Mouse (Mus musculus) midbrain, embryonic 15.5 days (tissue): ENCODE results near the gene Insrr. TPM values are rescaled to one million over a fixed set of nuclear protein-coding genes. Genes with fewer than 3 reads are reported as not detected.
"Not testable (repeated sequence)": the region's sequence is repeated elsewhere in the genome, so short reads cannot be mapped to it uniquely, and the experiment has no call there.

ENCODE experiments used
- ATAC-seq: fragments of 200-750 bp; cut with Nextera tagmentation; replicated peaks from 2 replicates; pipeline ENCODE4 v1.8.0; 2017; ENCODE audit warnings: moderate TSS enrichment
- H3K27ac ChIP-seq: fragments of 300-500 bp; sonication (generic); 2 replicates; pipeline ENCODE4 v1.5.1; 2015; ENCODE audit warnings: mild to moderate bottlenecking, inconsistent platforms
- H3K27me3 ChIP-seq: fragments of 300-500 bp; sonication (generic); replicated peaks from 2 replicates; pipeline ENCODE4 v1.6.1; 2015; ENCODE audit warnings: inconsistent platforms
- H3K36me3 ChIP-seq: fragments of 300-500 bp; sonication (generic); replicated peaks from 2 replicates; pipeline ENCODE4 v1.6.1; 2015; ENCODE audit warnings: inconsistent platforms
- H3K4me1 ChIP-seq: fragments of 300-500 bp; sonication (generic); 2 replicates; pipeline ENCODE4 v1.6.1; 2015; ENCODE audit warnings: inconsistent platforms
- H3K4me2 ChIP-seq: fragments of 300-500 bp; sonication (generic); 2 replicates; pipeline ENCODE4 v1.6.1; 2015; ENCODE audit warnings: inconsistent platforms, mild to moderate bottlenecking, moderate library complexity
- H3K4me3 ChIP-seq: fragments of 300-500 bp; sonication (generic); 2 replicates; pipeline ENCODE4 v1.5.1; 2015; ENCODE audit warnings: mild to moderate bottlenecking, inconsistent platforms
- H3K9ac ChIP-seq: fragments of 300-500 bp; sonication (generic); 2 replicates; pipeline ENCODE4 v1.6.1; 2015; ENCODE audit warnings: mild to moderate bottlenecking, inconsistent platforms
- H3K9me3 ChIP-seq: fragments of 300-500 bp; sonication (generic); 2 replicates; pipeline ENCODE4 v1.6.1; 2016; ENCODE audit warnings: inconsistent platforms
- WGBS: fragments of 180-500 bp; shearing (Covaris S2); methylation state at CpG from one replicate; pipeline ENCODE4 v1.1.7; 2015; ENCODE audit warnings: mixed read lengths; 5-methylcytosine and 5-hydroxymethylcytosine counted together
- polyA plus RNA-seq: library from polyadenylated mRNA; unstranded; fragments of >200 nt; fragmentation: Nextera tagmentation; extraction: Ambion mirVana; gene quantifications from 2 replicates; pipeline ENCODE4 v1.2.1, GENCODE M21; 2015

Insrr gene
- polyA plus RNA-seq, 1 experiment from 2014 or later, result 0.66 TPM

DNA sequence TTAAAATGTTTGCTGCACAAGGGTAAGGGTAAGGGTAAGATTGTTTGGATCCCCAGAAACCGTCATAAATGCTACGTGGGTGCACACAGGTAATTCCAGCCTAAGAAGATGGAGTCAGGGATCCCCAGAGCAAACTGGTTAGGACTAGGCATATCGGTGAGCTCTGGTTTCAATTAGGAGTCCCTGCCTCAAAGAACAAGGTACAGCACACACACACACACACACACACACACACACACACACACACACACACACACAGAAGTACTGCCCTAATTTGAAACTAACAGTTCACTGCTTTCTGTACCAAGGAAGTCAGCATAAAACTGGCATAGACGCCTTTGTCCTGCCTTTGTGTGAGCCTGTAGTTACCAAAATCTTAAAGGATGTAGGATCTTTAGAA is 15.7 kb downstream of the Insrr start:
- Histone ChIP-seq H3K4me1 (peaks cover 13% of the 10 kb centered on the region), H3K27ac (no peak overlapping the region), H3K27me3 (peaks cover 41% of the 10 kb centered on the region), H3K9ac (no peak overlapping the region), H3K9me3 (no peaks in the 10 kb centered on the region), H3K4me2 (no peak overlapping the region), H3K4me3 (no peak overlapping the region), H3K36me3 (no peaks in the 10 kb centered on the region)
- WGBS, result 82% methylated on average over 4 of the region's 4 CpGs
- no peak for ATAC-seq

DNA sequence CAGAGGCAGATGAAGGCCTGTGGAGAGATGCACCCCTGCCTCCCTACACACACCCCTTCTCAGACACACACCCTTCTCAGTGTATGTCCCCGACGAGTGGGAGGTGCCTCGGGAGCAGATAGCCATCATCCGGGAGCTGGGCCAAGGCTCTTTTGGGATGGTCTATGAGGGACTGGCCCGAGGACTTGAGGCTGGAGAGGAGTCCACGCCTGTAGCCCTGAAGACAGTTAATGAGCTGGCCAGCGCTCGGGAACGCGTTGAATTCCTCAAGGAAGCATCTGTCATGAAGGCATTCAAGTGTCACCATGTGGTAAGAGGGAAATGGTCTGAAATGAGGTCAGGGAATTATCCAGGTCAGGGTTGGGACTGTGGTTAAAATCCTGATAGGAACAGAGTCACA is 16.1 kb downstream of the Insrr start:
- no peaks in the 10 kb centered on the region for H3K36me3 ChIP-seq
- no peak for ATAC-seq

DNA sequence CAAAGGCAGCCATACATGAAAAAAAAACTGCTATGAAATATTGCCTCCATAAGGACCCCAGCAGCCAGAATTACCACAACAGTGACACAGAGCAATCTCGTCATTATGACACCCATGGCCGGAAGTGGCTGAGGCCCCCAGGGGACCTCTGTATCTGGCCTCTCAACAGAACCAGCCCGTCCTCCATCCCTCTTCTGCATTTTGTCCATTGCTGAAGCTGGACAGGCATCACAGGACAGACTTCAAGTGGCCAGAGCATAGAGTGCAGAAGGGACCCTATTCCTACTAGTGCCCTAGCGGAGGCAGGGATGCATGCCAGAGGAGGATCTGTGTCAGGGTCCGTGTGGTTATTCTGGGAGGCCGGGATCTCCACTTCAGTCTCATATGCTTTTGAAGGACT is 19.4 kb downstream of the Insrr start:
- H3K4me1 ChIP-seq, result peaks cover 4% of the 10 kb centered on the region
- WGBS, result 66% methylated on average over 6 of the region's 6 CpGs
- H3K9me3 ChIP-seq, result no peaks in the 10 kb centered on the region
- H3K36me3 ChIP-seq, result no peaks in the 10 kb centered on the region
- H3K27ac ChIP-seq, result no peak overlapping the region
- H3K4me2 ChIP-seq, result no peak overlapping the region
- H3K4me3 ChIP-seq, result no peak overlapping the region
- peaks cover 6% of the 10 kb centered on the region for H3K27me3 ChIP-seq
- no peak overlapping the region for H3K9ac ChIP-seq
- no peak for ATAC-seq

More for the DNA sequence above, 16.1 kb downstream of the Insrr start:
- Histone ChIP-seq H3K27me3 (peaks cover 39% of the 10 kb centered on the region), H3K4me3 (no peak overlapping the region), H3K27ac (no peak overlapping the region), H3K9ac (no peak overlapping the region), H3K9me3 (no peaks in the 10 kb centered on the region), H3K4me1 (peaks cover 13% of the 10 kb centered on the region), H3K4me2 (no peak overlapping the region)
- 73% methylated on average over 10 of the region's 10 CpGs for WGBS

DNA sequence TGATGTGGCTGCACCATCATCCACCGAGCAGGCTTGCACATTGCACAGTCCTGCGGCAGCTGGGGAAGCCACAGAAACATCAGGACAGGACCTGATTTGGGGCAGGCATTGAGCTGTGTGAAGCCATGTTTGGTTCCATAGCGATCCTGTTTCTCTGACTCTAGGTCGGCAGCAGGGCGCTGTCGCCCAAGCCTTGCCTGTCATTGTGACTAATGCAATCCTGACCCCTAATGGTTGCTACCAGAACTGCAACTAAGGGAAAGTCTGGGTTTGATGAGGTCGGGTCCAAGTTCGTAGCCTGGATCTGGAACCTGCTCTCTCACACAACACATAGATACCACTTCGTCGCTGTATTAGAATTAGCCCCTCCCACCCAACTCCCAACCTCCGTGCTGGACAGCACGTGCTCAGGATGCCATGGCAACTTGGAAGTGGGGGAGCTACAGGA is 19.9 kb downstream of the Insrr start:
- Histone ChIP-seq H3K9me3 (no peaks in the 10 kb centered on the region), H3K4me3 (no peak overlapping the region), H3K36me3 (no peaks in the 10 kb centered on the region), H3K4me1 (peaks cover 4% of the 10 kb centered on the region), H3K9ac (no peak overlapping the region), H3K4me2 (peak overlapping the region; percentile 6; the same call in 1 of the 2 replicates), H3K27ac (no peak overlapping the region), H3K27me3 (peaks cover 4% of the 10 kb centered on the region; the same call in 1 of the 2 replicates)
- ATAC-seq, result peak; percentile 76; the same call in 1 of the 2 replicates
- WGBS, result 6% methylated on average over 12 of the region's 12 CpGs

DNA sequence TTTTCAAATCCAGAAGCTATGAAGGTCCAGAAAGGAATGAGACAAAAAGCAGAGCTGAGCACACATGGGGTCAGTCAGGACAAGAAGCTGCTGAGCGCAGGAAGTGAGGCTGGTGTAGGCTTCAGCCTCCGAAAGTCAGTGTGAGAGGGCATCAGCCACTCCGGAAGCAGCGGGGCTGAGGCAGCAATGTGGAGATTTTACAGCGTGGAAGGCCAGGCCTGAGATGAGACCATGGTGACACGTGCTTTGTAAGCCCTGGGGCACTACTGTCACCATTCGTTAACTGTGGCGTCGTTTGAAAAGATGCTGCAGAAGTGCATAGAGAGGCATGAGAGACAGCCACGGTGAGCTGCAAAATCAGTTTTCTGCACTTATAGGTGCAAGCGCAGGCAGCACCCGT is 21.5 kb downstream of the Insrr start:
- no peaks in the 10 kb centered on the region for H3K9me3 ChIP-seq
- ATAC-seq, result 0 out of 2 replicates have a peak, but pooled peaks have one; percentile 39
- 0 out of 2 replicates have a peak, but pooled peaks cover 4% of the 10 kb centered on the region for H3K27me3 ChIP-seq
- H3K9ac ChIP-seq, result no peak overlapping the region
- 50% methylated on average over 12 of the region's 12 CpGs for WGBS
- peaks cover 4% of the 10 kb centered on the region for H3K4me1 ChIP-seq
- H3K4me3 ChIP-seq, result no peak overlapping the region
- H3K36me3 ChIP-seq, result no peaks in the 10 kb centered on the region
- no peak overlapping the region for H3K27ac ChIP-seq
- no peak overlapping the region for H3K4me2 ChIP-seq

DNA sequence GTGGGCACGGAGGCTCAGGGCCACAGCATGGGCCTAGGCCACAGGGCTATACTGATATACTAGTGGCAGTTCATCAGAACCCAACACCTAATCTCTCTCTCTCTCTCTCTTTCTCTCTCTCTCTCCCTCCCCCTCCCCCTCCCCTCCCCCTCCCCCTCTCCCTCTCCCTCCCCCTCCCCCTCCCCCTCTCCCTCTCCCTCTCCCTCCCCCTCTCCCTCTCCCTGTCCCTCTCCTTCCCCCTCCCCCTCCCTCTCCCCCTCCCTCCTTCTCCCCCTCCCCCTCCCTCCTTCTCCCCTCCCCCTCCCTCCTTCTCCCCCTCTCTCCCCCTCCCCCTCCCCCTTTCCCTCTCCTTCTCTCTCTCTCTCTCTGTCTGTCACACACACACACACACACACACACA is 27.5 kb downstream of the Insrr start, which contains the start of gene Pear1:
Pear1 (minus strand) TSS at position 101 of the 400 bp plus-strand sequence.
- not testable (repeated sequence) for H3K27ac ChIP-seq, H3K4me1 ChIP-seq, H3K27me3 ChIP-seq, H3K4me3 ChIP-seq, ATAC-seq, H3K9ac ChIP-seq, H3K4me2 ChIP-seq, H3K36me3 ChIP-seq, H3K9me3 ChIP-seq
- 86% methylated on average over 1 of the region's 1 CpGs for WGBS

DNA sequence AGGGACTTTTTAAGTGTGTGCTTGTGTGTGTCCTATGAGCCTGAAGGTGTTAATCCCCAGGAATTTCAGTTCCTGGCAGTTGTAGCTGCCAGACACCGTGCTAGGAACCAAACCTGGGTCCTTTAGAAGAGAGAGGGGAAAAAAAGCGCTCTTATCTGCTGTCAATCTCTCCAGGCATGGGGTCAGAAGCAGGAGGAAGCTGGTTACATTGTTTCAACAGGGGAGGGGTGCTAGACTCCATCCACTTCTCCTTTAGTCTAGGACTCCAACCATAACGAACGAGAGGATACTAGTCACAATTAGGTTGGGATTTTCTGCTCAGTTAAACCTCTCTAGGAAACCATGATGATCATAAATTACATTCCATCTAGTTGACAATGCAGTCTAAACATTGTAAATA is 31.7 kb downstream of the Insrr start:
- Histone ChIP-seq H3K4me1 (no peaks in the 10 kb centered on the region), H3K36me3 (no peaks in the 10 kb centered on the region), H3K27me3 (no peaks in the 10 kb centered on the region), H3K4me3 (no peak overlapping the region), H3K27ac (no peak overlapping the region), H3K9ac (no peak overlapping the region), H3K9me3 (no peaks in the 10 kb centered on the region), H3K4me2 (no peak overlapping the region)
- no peak for ATAC-seq
- WGBS, result 63% methylated on average over 4 of the region's 4 CpGs

DNA sequence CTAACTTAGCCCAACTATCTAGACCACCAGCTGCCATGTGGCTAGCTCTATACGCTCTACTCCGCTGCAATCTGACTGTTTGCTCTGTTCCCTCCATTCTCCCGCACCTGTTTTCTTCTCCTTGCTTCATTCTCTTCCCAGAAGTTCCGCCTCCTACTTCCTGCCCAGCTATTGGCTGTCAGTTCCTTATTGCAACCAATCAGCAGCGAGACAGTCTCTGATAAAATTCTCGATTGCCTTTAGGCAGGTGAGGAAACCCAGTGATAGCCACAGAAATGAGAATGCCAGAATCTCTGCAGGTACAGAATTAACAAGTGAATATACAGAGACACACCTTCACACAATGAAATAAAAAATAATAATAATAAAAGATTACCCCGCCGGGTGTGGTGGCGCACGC is 32.3 kb downstream of the Insrr start:
- 56% methylated on average over 10 of the region's 10 CpGs for WGBS
- Histone ChIP-seq H3K27ac (no peak overlapping the region), H3K36me3 (no peaks in the 10 kb centered on the region), H3K4me2 (no peak overlapping the region), H3K9me3 (no peaks in the 10 kb centered on the region), H3K4me1 (no peaks in the 10 kb centered on the region), H3K4me3 (no peak overlapping the region), H3K9ac (no peak overlapping the region), H3K27me3 (no peaks in the 10 kb centered on the region)
- no peak for ATAC-seq

DNA sequence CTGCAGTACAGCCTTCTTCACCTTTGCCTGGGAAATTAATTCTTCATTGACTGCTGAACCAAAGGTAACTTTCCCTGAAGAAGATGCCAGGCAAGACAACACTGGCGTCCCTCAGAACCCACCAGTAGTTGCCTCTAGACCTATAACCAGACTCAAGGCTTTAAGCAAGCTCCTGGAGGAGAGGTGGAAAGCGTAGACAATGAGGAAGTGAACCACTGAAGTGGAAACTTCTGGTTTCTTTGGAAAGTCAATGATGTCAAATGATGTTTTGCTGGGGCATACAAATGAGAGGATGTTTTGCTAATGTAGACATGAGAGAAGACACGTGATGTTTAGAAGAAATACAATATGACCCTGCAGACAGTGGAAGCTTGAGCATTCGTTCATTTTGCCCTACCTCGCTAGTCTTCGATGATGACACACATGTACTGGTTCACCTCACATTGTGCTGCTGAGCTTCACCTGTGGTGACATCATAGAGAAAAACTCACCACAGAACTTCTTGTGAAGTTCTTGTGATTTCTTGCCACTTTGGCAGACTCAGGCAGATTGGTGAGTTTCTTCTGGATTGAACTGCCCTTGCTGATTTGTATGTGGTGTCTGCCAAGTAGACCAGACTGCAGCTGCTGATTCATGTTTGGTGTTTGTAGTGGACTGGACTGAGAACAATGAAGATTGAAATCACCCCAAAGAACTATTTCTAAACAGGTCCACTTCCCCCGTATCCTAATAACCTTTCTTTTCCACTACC is 35.5 kb downstream of the Insrr start:
- Histone ChIP-seq H3K9ac (no peak overlapping the region), H3K4me1 (no peaks in the 10 kb centered on the region), H3K27me3 (no peaks in the 10 kb centered on the region), H3K36me3 (no peaks in the 10 kb centered on the region), H3K9me3 (no peaks in the 10 kb centered on the region), H3K4me3 (no peak overlapping the region), H3K27ac (no peak overlapping the region), H3K4me2 (no peak overlapping the region)
- no peak for ATAC-seq
- WGBS, result 87% methylated on average over 7 of the region's 7 CpGs

DNA sequence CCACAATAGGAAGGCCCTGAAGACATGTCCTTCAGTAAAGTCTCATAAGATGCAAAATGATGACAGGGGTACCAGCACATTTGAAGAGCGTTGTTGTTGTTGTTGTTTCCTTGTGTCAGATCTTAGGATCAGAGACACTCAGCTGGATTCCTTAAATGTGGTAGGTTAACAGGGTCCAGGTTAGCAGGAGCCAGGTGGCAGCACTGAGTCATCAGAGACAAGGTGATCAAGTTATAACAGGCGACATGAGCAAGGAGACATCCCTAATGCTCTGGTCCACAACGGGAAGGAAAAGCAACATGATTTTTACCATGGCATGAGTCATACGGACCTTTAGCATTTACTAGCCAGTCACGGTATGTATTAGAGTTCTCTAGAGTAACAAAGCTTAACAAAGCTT is 36.7 kb downstream of the Insrr start:
- 73% methylated on average over 5 of the region's 5 CpGs for WGBS
- Histone ChIP-seq H3K4me3 (no peak overlapping the region), H3K9ac (no peak overlapping the region), H3K27ac (no peak overlapping the region), H3K4me2 (no peak overlapping the region), H3K36me3 (no peaks in the 10 kb centered on the region), H3K9me3 (no peaks in the 10 kb centered on the region), H3K4me1 (no peaks in the 10 kb centered on the region), H3K27me3 (no peaks in the 10 kb centered on the region)
- ATAC-seq, result no peak

DNA sequence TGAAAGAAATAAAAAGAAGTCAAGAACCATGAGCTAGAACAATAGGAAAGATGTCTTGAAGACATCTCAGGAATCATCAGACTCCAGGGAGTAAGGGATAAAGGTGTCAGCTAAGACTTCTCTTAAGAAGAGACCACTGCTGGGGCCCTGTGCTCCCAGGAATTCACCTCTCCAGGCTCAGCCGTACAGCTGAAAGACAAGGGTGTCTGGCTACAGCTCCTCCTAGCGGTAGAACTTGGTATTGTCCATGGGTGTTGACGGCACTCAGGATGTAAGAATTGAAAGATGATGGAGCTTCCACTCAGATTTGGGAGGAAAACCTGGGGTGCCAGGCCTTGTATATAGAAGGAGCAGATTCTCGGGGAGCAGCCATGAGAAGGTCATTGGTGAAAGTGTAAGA is 41.9 kb downstream of the Insrr start:
- H3K27me3 ChIP-seq, result no peaks in the 10 kb centered on the region
- H3K4me1 ChIP-seq, result no peaks in the 10 kb centered on the region
- no peaks in the 10 kb centered on the region for H3K36me3 ChIP-seq
- no peaks in the 10 kb centered on the region for H3K9me3 ChIP-seq
- no peak overlapping the region for H3K9ac ChIP-seq
- no peak overlapping the region for H3K4me2 ChIP-seq
- H3K4me3 ChIP-seq, result no peak overlapping the region
- under 1% methylated on average over 4 of the region's 4 CpGs for WGBS
- no peak for ATAC-seq
- no peak overlapping the region for H3K27ac ChIP-seq

DNA sequence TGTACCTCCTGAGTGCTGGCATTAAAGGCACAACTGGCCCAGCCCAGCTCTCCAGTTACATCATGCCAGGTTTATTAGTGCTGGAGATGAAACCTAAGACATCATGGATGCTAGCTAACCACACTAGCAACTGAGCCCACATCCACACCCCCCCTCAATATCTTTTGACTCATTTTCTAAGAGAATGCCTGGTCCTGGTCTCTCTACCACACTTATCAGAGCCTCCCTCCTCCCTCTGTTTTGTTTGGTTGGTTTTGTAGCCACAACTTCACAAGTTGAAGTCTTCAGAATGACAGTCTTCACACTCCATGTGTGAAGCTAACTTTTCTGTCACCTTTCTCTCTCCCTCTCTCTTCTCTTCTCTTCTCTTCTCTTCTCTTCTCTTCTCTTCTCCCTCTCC is 44.1 kb downstream of the Insrr start:
- Histone ChIP-seq H3K4me2 (no peak overlapping the region), H3K27me3 (no peaks in the 10 kb centered on the region), H3K36me3 (no peaks in the 10 kb centered on the region), H3K27ac (no peak overlapping the region), H3K9me3 (no peaks in the 10 kb centered on the region), H3K4me3 (no peak overlapping the region), H3K9ac (no peak overlapping the region), H3K4me1 (no peaks in the 10 kb centered on the region)
- no peak for ATAC-seq

DNA sequence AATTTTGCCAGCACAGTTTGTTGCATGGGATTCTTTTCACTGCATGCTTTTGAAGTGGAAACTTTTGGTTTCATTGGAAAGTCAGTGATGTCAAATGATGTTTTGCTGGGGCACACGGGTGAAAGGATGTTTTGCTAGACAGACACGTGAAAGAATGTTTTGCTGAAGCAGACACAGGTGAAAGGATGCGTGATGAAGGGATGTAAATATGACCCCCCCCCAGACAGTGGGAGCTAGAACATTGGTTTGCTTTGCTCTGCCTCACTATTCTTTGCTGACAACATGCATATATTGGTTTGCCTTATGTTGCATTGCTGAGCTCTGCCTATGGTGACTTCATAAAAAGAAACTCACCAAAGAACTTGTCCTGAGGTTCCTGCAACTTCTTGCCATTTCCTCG is 48.2 kb downstream of the Insrr start:
- no peak overlapping the region for H3K4me3 ChIP-seq
- H3K4me2 ChIP-seq, result no peak overlapping the region
- 88% methylated on average over 4 of the region's 4 CpGs for WGBS
- no peaks in the 10 kb centered on the region for H3K36me3 ChIP-seq
- H3K4me1 ChIP-seq, result no peaks in the 10 kb centered on the region
- H3K27me3 ChIP-seq, result no peaks in the 10 kb centered on the region
- H3K9me3 ChIP-seq, result no peaks in the 10 kb centered on the region
- no peak overlapping the region for H3K9ac ChIP-seq
- ATAC-seq, result no peak
- no peak overlapping the region for H3K27ac ChIP-seq
